Mouse (Mus musculus) cortical plate, adult 2 months (tissue): ENCODE data around the gene Fxn.
A peak's percentile ranks its signal among the peaks of the same experiment; 100 is the strongest.

Experiments used
- CTCF ChIP-seq: fragments of 200-500 bp; IDR thresholded peaks from 2 replicates; pipeline ENCODE4 v1.5.1; 2011; ENCODE audit warnings: mild to moderate bottlenecking, control low read depth, low read length; ENCODE audit not compliant: insufficient read depth; ENCODE audit errors: extremely low read depth
- POLR2A ChIP-seq: fragments of 200-500 bp; IDR thresholded peaks from 2 replicates; pipeline ENCODE4 v1.6.1; 2011; ENCODE audit warnings: mild to moderate bottlenecking, low read length, control low read depth; ENCODE audit not compliant: insufficient read depth; ENCODE audit errors: extremely low read depth

DNA sequence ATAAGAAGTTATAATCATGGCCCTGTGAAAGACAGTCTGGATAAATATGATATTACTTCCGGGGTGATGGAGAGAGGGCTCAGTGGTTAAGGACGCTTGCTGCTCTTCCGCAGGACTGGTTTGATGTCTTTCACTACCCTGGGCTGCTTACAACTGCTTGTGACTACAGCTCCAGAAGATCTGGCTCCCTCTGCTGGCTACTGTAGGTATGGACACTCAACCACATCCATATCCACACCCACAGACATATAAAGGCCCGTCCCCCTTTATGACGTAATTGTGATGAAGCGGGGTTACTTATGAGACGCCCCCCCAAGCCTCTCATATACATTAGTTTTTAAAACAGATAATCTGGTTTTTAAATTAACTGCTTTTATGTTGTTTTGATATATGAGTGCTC, 15.4 kb downstream of the Fxn start:
- no peak for TF ChIP-seq POLR2A
- peak; percentile 84 for TF ChIP-seq CTCF
